ENCODE assay signal across 8 mouse cellular contexts in genomic region chr17:78163278-78163677, GRCm38 (mm10). TPM values are rescaled to one million over a fixed set of nuclear protein-coding genes. Genes with fewer than 3 reads are reported as not detected.
DNase-seq lines count a peak whose midpoint lies in the region; ATAC-seq lines count a peak whose summit lies in the region.

No protein-coding gene starts in this region.

- H3K27me3 ChIP-seq in heart, embryonic 11.5 days (ENCODE audit: control insufficient read depth, insufficient read depth, low read length): no peaks in the 10 kb centered on the region; the same call in 1 of the 2 replicates
- no peaks in the 10 kb centered on the region for H3K27me3 ChIP-seq in hindbrain, embryonic 14.5 days (ENCODE audit: control insufficient read depth, insufficient read depth, low read length)

- H3K9ac ChIP-seq in heart, embryonic 11.5 days (ENCODE audit: low read depth, low read length): no peak overlapping the region
- H3K9ac ChIP-seq in hindbrain, embryonic 14.5 days: no peak overlapping the region

- no peaks in the 10 kb centered on the region for H3K36me3 ChIP-seq in heart, embryonic 11.5 days (ENCODE audit: control insufficient read depth, insufficient read depth, low read length)
- H3K36me3 ChIP-seq in hindbrain, embryonic 14.5 days (replicated peaks; ENCODE audit: control insufficient read depth, insufficient read depth): no peaks in the 10 kb centered on the region

- no peak overlapping the region for H3K27ac ChIP-seq in heart, embryonic 11.5 days (ENCODE audit: low read depth, low read length)
- H3K27ac ChIP-seq in hindbrain, embryonic 14.5 days: no peak overlapping the region

- no peak overlapping the region for H3K4me3 ChIP-seq in heart, embryonic 11.5 days (ENCODE audit: low read depth, low read length)
- no peak overlapping the region for H3K4me3 ChIP-seq in hindbrain, embryonic 14.5 days (replicated peaks; ENCODE audit: low read length)

- no peak overlapping the region for H3K4me2 ChIP-seq in heart, embryonic 11.5 days
- H3K4me2 ChIP-seq in hindbrain, embryonic 14.5 days (replicated peaks): no peak overlapping the region

- no peak for ATAC-seq in heart, embryonic 11.5 days (replicated peaks; ENCODE audit: insufficient number of reproducible peaks, low FRiP score, low TSS enrichment)
- no peak for ATAC-seq in hindbrain, embryonic 14.5 days (ENCODE audit: low FRiP score)

- DNase-seq in heart, adult 8-10 months (ENCODE audit: low spot score): peak; percentile 24
- peak; percentile 27 for DNase-seq in adrenal gland, adult 2 months
- DNase-seq in embryo, embryonic 10.5 days (ENCODE audit: low spot score): peak; percentile 81
- DNase-seq in hindbrain, embryonic 14.5 days (ENCODE audit: low spot score): peak; percentile 71
- DNase-seq in layer of hippocampus, adult 9-11 months: peak; percentile 54
- DNase-seq in lung, postnatal 10 days: peak; percentile 65
- DNase-seq in right cerebral cortex, postnatal 36 days (ENCODE audit: low spot score in 2 of 2): peak; percentile 41 to 51

- 28% methylated on average over 5 of the region's 5 CpGs for WGBS in heart, embryonic 11.5 days (ENCODE audit: insufficient replicate concordance)
- 31% methylated on average over 5 of the region's 5 CpGs for WGBS in hindbrain, embryonic 14.5 days

- no peaks in the 10 kb centered on the region for H3K4me1 ChIP-seq in heart, embryonic 11.5 days (ENCODE audit: control insufficient read depth, insufficient read depth, low read length)
- no peaks in the 10 kb centered on the region for H3K4me1 ChIP-seq in hindbrain, embryonic 14.5 days (replicated peaks; ENCODE audit: control insufficient read depth, insufficient read depth, low read length)

- no peaks in the 10 kb centered on the region for H3K9me3 ChIP-seq in heart, embryonic 11.5 days (replicated peaks; ENCODE audit: control insufficient read depth, low read length)
- H3K9me3 ChIP-seq in hindbrain, embryonic 14.5 days (ENCODE audit: control insufficient read depth, low read length): no peaks in the 10 kb centered on the region

RNA-seq across cellular contexts. Expression of gene Crim1, which starts 36.8 kb away (rescaled TPM):
- 10 to 100 TPM; 58.6 to 70.9 (median 67.5) TPM for total RNA-seq in heart, adult 8-10 months (2022)
- polyA plus RNA-seq in heart, embryonic 11.5 days (2014; fragmentation: Nextera tagmentation; extraction: Ambion mirVana): 2.1 and 2.9 TPM in 2 replicates
- 10 to 100 TPM; 30.8 to 32.5 TPM for total RNA-seq in adrenal gland, adult 2 months (2021)
- polyA plus RNA-seq in adrenal gland, adult 2 months (2012; rRNA removed): 12.9 and 18.8 TPM in 2 replicates
- polyA plus RNA-seq in hindbrain, embryonic 14.5 days (2014; fragmentation: Nextera tagmentation; extraction: Ambion mirVana): 17.2 and 18.7 TPM in 2 replicates

Comparison
In these comparisons a context has a peak if more than half of its experiments do, and no peak if none do; other contexts are left out.
1. DNase-seq: peak in every context shown above with its lines; median percentile 81 in embryo, embryonic 10.5 days; 71 in hindbrain, embryonic 14.5 days; 65 in lung, postnatal 10 days; 54 in layer of hippocampus, adult 9-11 months; 46 in right cerebral cortex, postnatal 36 days; 27 in adrenal gland, adult 2 months; 24 in heart, adult 8-10 months.